Mouse (Mus musculus): ENCODE measurements around the gene Tcte1.

GRCm38 (mm10) chr17:45473667-45474066, 49.6 kb upstream of the Tcte1 start:
- TF ChIP-seq CTCF (conservative IDR thresholded peaks at IDR 0.05; ENCODE audit: low read length) = no peak
- no peak for TF ChIP-seq POU5F1 (IDR thresholded peaks at IDR 0.05; ENCODE audit: borderline replicate concordance, low read length)

All from E14TG2a.4 (cell line).